Mouse (Mus musculus): ENCODE data around the gene Pgap2. TPM values are rescaled to one million over a fixed set of nuclear protein-coding genes. Genes with fewer than 3 reads are reported as not detected.

The Pgap2 gene
- 30.4 TPM for polyA plus RNA-seq (2015; fragmentation: Illumina TruSeq; extraction: RNeasy Lipid Tissue Mini Kit (QIAGEN cat#74804); ENCODE audit: low read depth, low replicate concordance)

GRCm38 (mm10) chr7:102209756-102210721 lies at the start of gene Pgap2, which contains the start of gene Nup98:
TSS of gene Pgap2 (plus strand) at chr7:102210208.
TSS of gene Nup98 (minus strand) at chr7:102210176.

GRCm38 (mm10) chr7:102255954-102256353 lies 45.9 kb downstream of the Pgap2 start, which contains the start of gene Rhog:
TSS of gene Rhog (minus strand) at chr7:102256054.

GRCm38 (mm10) chr7:102267601-102268394 lies 57.8 kb downstream of the Pgap2 start, which contains the start of gene Stim1:
TSS of gene Stim1 (plus strand) at chr7:102267806.

Other genes with a start within 250 kb of the Pgap2 start
- gene Il18bp, start 191.5 kb upstream of the Pgap2 start, polyA plus RNA-seq (2015; fragmentation: Illumina TruSeq; extraction: RNeasy Lipid Tissue Mini Kit (QIAGEN cat#74804); ENCODE audit: low read depth, low replicate concordance), result 6.8 TPM
- gene Rnf121, start 144.7 kb upstream of the Pgap2 start, polyA plus RNA-seq (2015; fragmentation: Illumina TruSeq; extraction: RNeasy Lipid Tissue Mini Kit (QIAGEN cat#74804); ENCODE audit: low read depth, low replicate concordance), result 45.0 TPM
- gene Xndc1, start 144.7 kb upstream of the Pgap2 start, polyA plus RNA-seq (2015; fragmentation: Illumina TruSeq; extraction: RNeasy Lipid Tissue Mini Kit (QIAGEN cat#74804); ENCODE audit: low read depth, low replicate concordance), result 21.7 TPM
- gene Xntrpc, start 144.5 kb upstream of the Pgap2 start, polyA plus RNA-seq (2015; fragmentation: Illumina TruSeq; extraction: RNeasy Lipid Tissue Mini Kit (QIAGEN cat#74804); ENCODE audit: low read depth, low replicate concordance), result 1.3 TPM
- 0.37 TPM for gene Trpc2, start 127.1 kb upstream of the Pgap2 start, polyA plus RNA-seq (2015; fragmentation: Illumina TruSeq; extraction: RNeasy Lipid Tissue Mini Kit (QIAGEN cat#74804); ENCODE audit: low read depth, low replicate concordance)
- not detected for gene Art1, start 108.5 kb upstream of the Pgap2 start, polyA plus RNA-seq (2015; fragmentation: Illumina TruSeq; extraction: RNeasy Lipid Tissue Mini Kit (QIAGEN cat#74804); ENCODE audit: low read depth, low replicate concordance)
- gene Art5, start 100.7 kb upstream of the Pgap2 start, polyA plus RNA-seq (2015; fragmentation: Illumina TruSeq; extraction: RNeasy Lipid Tissue Mini Kit (QIAGEN cat#74804); ENCODE audit: low read depth, low replicate concordance), result 0.40 TPM
- not detected for gene Chrna10, start 93.4 kb upstream of the Pgap2 start, polyA plus RNA-seq (2015; fragmentation: Illumina TruSeq; extraction: RNeasy Lipid Tissue Mini Kit (QIAGEN cat#74804); ENCODE audit: low read depth, low replicate concordance)
- 16.7 TPM for gene Nup98, start within 50 bp of the Pgap2 start, polyA plus RNA-seq (2015; fragmentation: Illumina TruSeq; extraction: RNeasy Lipid Tissue Mini Kit (QIAGEN cat#74804); ENCODE audit: low read depth, low replicate concordance)
- gene Rhog, start 45.8 kb downstream of the Pgap2 start, polyA plus RNA-seq (2015; fragmentation: Illumina TruSeq; extraction: RNeasy Lipid Tissue Mini Kit (QIAGEN cat#74804); ENCODE audit: low read depth, low replicate concordance), result 49.4 TPM
- 58.6 TPM for gene Stim1, start 57.6 kb downstream of the Pgap2 start, polyA plus RNA-seq (2015; fragmentation: Illumina TruSeq; extraction: RNeasy Lipid Tissue Mini Kit (QIAGEN cat#74804); ENCODE audit: low read depth, low replicate concordance)
- gene Rrm1, start 231.5 kb downstream of the Pgap2 start, polyA plus RNA-seq (2015; fragmentation: Illumina TruSeq; extraction: RNeasy Lipid Tissue Mini Kit (QIAGEN cat#74804); ENCODE audit: low read depth, low replicate concordance), result 15.0 TPM